Mouse (Mus musculus): Measurements from ENCODE around the gene Elac2. TPM values are rescaled to one million over a fixed set of nuclear protein-coding genes. Genes with fewer than 3 reads are reported as not detected.

Gene Elac2
- polyA plus RNA-seq (2014; fragmentation: Nextera tagmentation; extraction: Ambion mirVana) = 22.6 and 26.0 TPM in 2 replicates

- Histone ChIP-seq H3K9me3 (replicated peaks; ENCODE audit: control insufficient read depth, low read length) (no peaks in the 10 kb centered on the region), H3K27me3 (ENCODE audit: control insufficient read depth, insufficient read depth, low read length) (no peaks in the 10 kb centered on the region), H3K4me3 (ENCODE audit: low read depth, low read length) (peak within 1 kb of the TSS; percentile 95), H3K4me1 (ENCODE audit: control insufficient read depth, insufficient read depth, low read length) (peaks cover 8% of the 10 kb centered on the region; the same call in 1 of the 2 replicates), H3K27ac (ENCODE audit: low read depth, low read length) (no peak within 1 kb of the TSS), H3K36me3 (ENCODE audit: control insufficient read depth, insufficient read depth, low read length) (peaks cover 5% of the 10 kb centered on the region; the same call in 1 of the 2 replicates), H3K4me2 (peak within 1 kb of the TSS; percentile 94), H3K9ac (ENCODE audit: low read depth, low read length) (peak within 1 kb of the TSS; percentile 86)
- ATAC-seq (replicated peaks; ENCODE audit: insufficient number of reproducible peaks, low FRiP score, low TSS enrichment) = peak; percentile 100
- WGBS (ENCODE audit: insufficient replicate concordance) = under 1% methylated on average over 62 of the region's 65 CpGs
Observed at GRCm38 (mm10) chr11:64978720-64979488, at the start of gene Elac2. Gene Elac2 (plus strand): TSS chr11:64979038.

GRCm38 (mm10) chr11:64929130-64929529, 49.7 kb upstream of the Elac2 start:
- Histone ChIP-seq H3K36me3 (ENCODE audit: control insufficient read depth, insufficient read depth, low read length) (no peaks in the 10 kb centered on the region), H3K4me2 (no peak overlapping the region), H3K4me3 (ENCODE audit: low read depth, low read length) (no peak overlapping the region), H3K27ac (ENCODE audit: low read depth, low read length) (no peak overlapping the region), H3K9ac (ENCODE audit: low read depth, low read length) (no peak overlapping the region), H3K4me1 (ENCODE audit: control insufficient read depth, insufficient read depth, low read length) (0 out of 2 replicates have a peak, but pooled peaks cover 4% of the 10 kb centered on the region), H3K9me3 (replicated peaks; ENCODE audit: control insufficient read depth, low read length) (no peaks in the 10 kb centered on the region), H3K27me3 (ENCODE audit: control insufficient read depth, insufficient read depth, low read length) (no peaks in the 10 kb centered on the region)
- no peak for ATAC-seq (replicated peaks; ENCODE audit: insufficient number of reproducible peaks, low FRiP score, low TSS enrichment)
- 84% methylated on average over 2 of the region's 2 CpGs for WGBS (ENCODE audit: insufficient replicate concordance)

GRCm38 (mm10) chr11:64931060-64931770, 47.6 kb upstream of the Elac2 start:
- no peak for ATAC-seq (replicated peaks; ENCODE audit: insufficient number of reproducible peaks, low FRiP score, low TSS enrichment)

GRCm38 (mm10) chr11:64937226-64937625, 41.6 kb upstream of the Elac2 start:
- Histone ChIP-seq H3K4me3 (ENCODE audit: low read depth, low read length) (no peak overlapping the region), H3K27me3 (ENCODE audit: control insufficient read depth, insufficient read depth, low read length) (no peaks in the 10 kb centered on the region), H3K4me1 (ENCODE audit: control insufficient read depth, insufficient read depth, low read length) (no peaks in the 10 kb centered on the region), H3K9me3 (replicated peaks; ENCODE audit: control insufficient read depth, low read length) (no peaks in the 10 kb centered on the region), H3K36me3 (ENCODE audit: control insufficient read depth, insufficient read depth, low read length) (no peaks in the 10 kb centered on the region), H3K4me2 (no peak overlapping the region), H3K27ac (ENCODE audit: low read depth, low read length) (no peak overlapping the region), H3K9ac (ENCODE audit: low read depth, low read length) (no peak overlapping the region)
- WGBS (ENCODE audit: insufficient replicate concordance) = 85% methylated on average over 2 of the region's 2 CpGs
- ATAC-seq (replicated peaks; ENCODE audit: insufficient number of reproducible peaks, low FRiP score, low TSS enrichment) = no peak

More at GRCm38 (mm10) chr11:64931060-64931770, 47.6 kb upstream of the Elac2 start:
- WGBS (ENCODE audit: insufficient replicate concordance) = 48% methylated on average over 11 of the region's 11 CpGs
- Histone ChIP-seq H3K4me3 (ENCODE audit: low read depth, low read length) (no peak overlapping the region), H3K27ac (ENCODE audit: low read depth, low read length) (no peak overlapping the region), H3K36me3 (ENCODE audit: control insufficient read depth, insufficient read depth, low read length) (no peaks in the 10 kb centered on the region), H3K4me1 (ENCODE audit: control insufficient read depth, insufficient read depth, low read length) (0 out of 2 replicates have a peak, but pooled peaks cover 4% of the 10 kb centered on the region), H3K4me2 (no peak overlapping the region), H3K9me3 (replicated peaks; ENCODE audit: control insufficient read depth, low read length) (no peaks in the 10 kb centered on the region), H3K9ac (ENCODE audit: low read depth, low read length) (no peak overlapping the region), H3K27me3 (ENCODE audit: control insufficient read depth, insufficient read depth, low read length) (no peaks in the 10 kb centered on the region)

GRCm38 (mm10) chr11:64941193-64941592, 37.6 kb upstream of the Elac2 start:
- Histone ChIP-seq H3K9ac (ENCODE audit: low read depth, low read length) (no peak overlapping the region), H3K27me3 (ENCODE audit: control insufficient read depth, insufficient read depth, low read length) (no peaks in the 10 kb centered on the region), H3K4me3 (ENCODE audit: low read depth, low read length) (no peak overlapping the region), H3K36me3 (ENCODE audit: control insufficient read depth, insufficient read depth, low read length) (no peaks in the 10 kb centered on the region), H3K4me1 (ENCODE audit: control insufficient read depth, insufficient read depth, low read length) (no peaks in the 10 kb centered on the region), H3K4me2 (no peak overlapping the region), H3K27ac (ENCODE audit: low read depth, low read length) (no peak overlapping the region), H3K9me3 (replicated peaks; ENCODE audit: control insufficient read depth, low read length) (no peaks in the 10 kb centered on the region)
- ATAC-seq (replicated peaks; ENCODE audit: insufficient number of reproducible peaks, low FRiP score, low TSS enrichment) = no peak
- 81% methylated on average over 2 of the region's 2 CpGs for WGBS (ENCODE audit: insufficient replicate concordance)

- no peaks in the 10 kb centered on the region for H3K4me1 ChIP-seq (ENCODE audit: control insufficient read depth, insufficient read depth, low read length)
- no peaks in the 10 kb centered on the region for H3K27me3 ChIP-seq (ENCODE audit: control insufficient read depth, insufficient read depth, low read length)
- H3K4me2 ChIP-seq = no peak overlapping the region
- no peak overlapping the region for H3K9ac ChIP-seq (ENCODE audit: low read depth, low read length)
- no peak overlapping the region for H3K4me3 ChIP-seq (ENCODE audit: low read depth, low read length)
- H3K36me3 ChIP-seq (ENCODE audit: control insufficient read depth, insufficient read depth, low read length) = no peaks in the 10 kb centered on the region
- no peaks in the 10 kb centered on the region for H3K9me3 ChIP-seq (replicated peaks; ENCODE audit: control insufficient read depth, low read length)
- no peak overlapping the region for H3K27ac ChIP-seq (ENCODE audit: low read depth, low read length)
- 77% methylated on average over 3 of the region's 3 CpGs for WGBS (ENCODE audit: insufficient replicate concordance)
- no peak for ATAC-seq (replicated peaks; ENCODE audit: insufficient number of reproducible peaks, low FRiP score, low TSS enrichment)
Observed at GRCm38 (mm10) chr11:64949782-64950181, 29.1 kb upstream of the Elac2 start.

- ATAC-seq (replicated peaks; ENCODE audit: insufficient number of reproducible peaks, low FRiP score, low TSS enrichment) = no peak
- no peaks in the 10 kb centered on the region for H3K4me1 ChIP-seq (ENCODE audit: control insufficient read depth, insufficient read depth, low read length)
- H3K4me2 ChIP-seq = peak overlapping the region; percentile 61
- H3K4me3 ChIP-seq (ENCODE audit: low read depth, low read length) = peak overlapping the region; percentile 24; the same call in 1 of the 2 replicates
- no peak overlapping the region for H3K9ac ChIP-seq (ENCODE audit: low read depth, low read length)
- H3K27me3 ChIP-seq (ENCODE audit: control insufficient read depth, insufficient read depth, low read length) = peaks cover 3% of the 10 kb centered on the region; the same call in 1 of the 2 replicates
- no peak overlapping the region for H3K27ac ChIP-seq (ENCODE audit: low read depth, low read length)
- H3K36me3 ChIP-seq (ENCODE audit: control insufficient read depth, insufficient read depth, low read length) = no peaks in the 10 kb centered on the region
- no peaks in the 10 kb centered on the region for H3K9me3 ChIP-seq (replicated peaks; ENCODE audit: control insufficient read depth, low read length)
- 13% methylated on average over 16 of the region's 16 CpGs for WGBS (ENCODE audit: insufficient replicate concordance)
Observed at GRCm38 (mm10) chr11:64956962-64957729, 21.7 kb upstream of the Elac2 start.

GRCm38 (mm10) chr11:64962629-64963028, 16.2 kb upstream of the Elac2 start:
- no peak for ATAC-seq (replicated peaks; ENCODE audit: insufficient number of reproducible peaks, low FRiP score, low TSS enrichment)
- Histone ChIP-seq H3K4me1 (ENCODE audit: control insufficient read depth, insufficient read depth, low read length) (no peaks in the 10 kb centered on the region), H3K9me3 (replicated peaks; ENCODE audit: control insufficient read depth, low read length) (no peaks in the 10 kb centered on the region), H3K4me2 (no peak overlapping the region), H3K4me3 (ENCODE audit: low read depth, low read length) (no peak overlapping the region), H3K36me3 (ENCODE audit: control insufficient read depth, insufficient read depth, low read length) (no peaks in the 10 kb centered on the region), H3K27ac (ENCODE audit: low read depth, low read length) (no peak overlapping the region), H3K9ac (ENCODE audit: low read depth, low read length) (no peak overlapping the region), H3K27me3 (ENCODE audit: control insufficient read depth, insufficient read depth, low read length) (no peaks in the 10 kb centered on the region)
- 87% methylated on average over 2 of the region's 2 CpGs for WGBS (ENCODE audit: insufficient replicate concordance)
